Mouse (Mus musculus) liver, embryonic 12.5 days (tissue): Measurements from ENCODE around the gene Mrps2. TPM values are rescaled to one million over a fixed set of nuclear protein-coding genes. Genes with fewer than 3 reads are reported as not detected.
"Not testable (repeated sequence)": the region's sequence is repeated elsewhere in the genome, so short reads cannot be mapped to it uniquely, and the experiment has no call there.

ENCODE experiments used
- ATAC-seq: fragments of 200-750 bp; cut with Nextera tagmentation; 2 replicates; pipeline ENCODE4 v1.8.0; 2017; ENCODE audit warnings: moderate number of reproducible peaks, mild to moderate bottlenecking, moderate library complexity
- H3K27ac ChIP-seq: fragments of 300-500 bp; sonication (generic); 2 replicates; pipeline ENCODE4 v1.5.1; 2016; ENCODE audit warnings: mild to moderate bottlenecking
- H3K27me3 ChIP-seq: fragments of 300-500 bp; sonication (generic); replicated peaks from 2 replicates; pipeline ENCODE4 v1.6.1; 2016; ENCODE audit warnings: mild to moderate bottlenecking, moderate library complexity
- H3K36me3 ChIP-seq: fragments of 300-500 bp; sonication (generic); 2 replicates; pipeline ENCODE4 v1.6.1; 2016; ENCODE audit warnings: mild to moderate bottlenecking, moderate library complexity
- H3K4me1 ChIP-seq: fragments of 300-500 bp; sonication (generic); 2 replicates; pipeline ENCODE4 v1.6.1; 2016
- H3K4me2 ChIP-seq: fragments of 300-500 bp; sonication (generic); 2 replicates; pipeline ENCODE4 v1.6.1; 2016; ENCODE audit warnings: mild to moderate bottlenecking, moderate library complexity
- H3K4me3 ChIP-seq: fragments of 300-500 bp; sonication (generic); 2 replicates; pipeline ENCODE4 v1.5.1; 2016; ENCODE audit warnings: mild to moderate bottlenecking, moderate library complexity
- H3K9ac ChIP-seq: fragments of 300-500 bp; sonication (generic); 2 replicates; pipeline ENCODE4 v1.6.1; 2016; ENCODE audit warnings: mild to moderate bottlenecking, moderate library complexity
- H3K9me3 ChIP-seq: fragments of 300-500 bp; sonication (generic); replicated peaks from 2 replicates; pipeline ENCODE4 v1.6.1; 2016; ENCODE audit warnings: mild to moderate bottlenecking, moderate library complexity
- WGBS: fragments of 180-500 bp; shearing (Covaris S2); methylation state at CpG from one replicate; pipeline ENCODE4 v1.1.7; 2016; ENCODE audit not compliant: insufficient replicate concordance; 5-methylcytosine and 5-hydroxymethylcytosine counted together
- polyA plus RNA-seq: library from polyadenylated mRNA; unstranded; fragments of >200 nt; fragmentation: Nextera tagmentation; extraction: Ambion mirVana; gene quantifications from 2 replicates; pipeline ENCODE4 v1.2.1, GENCODE M21; 2016

Mrps2 gene
- polyA plus RNA-seq, 1 experiment from 2014 or later: 41.0 TPM

DNA sequence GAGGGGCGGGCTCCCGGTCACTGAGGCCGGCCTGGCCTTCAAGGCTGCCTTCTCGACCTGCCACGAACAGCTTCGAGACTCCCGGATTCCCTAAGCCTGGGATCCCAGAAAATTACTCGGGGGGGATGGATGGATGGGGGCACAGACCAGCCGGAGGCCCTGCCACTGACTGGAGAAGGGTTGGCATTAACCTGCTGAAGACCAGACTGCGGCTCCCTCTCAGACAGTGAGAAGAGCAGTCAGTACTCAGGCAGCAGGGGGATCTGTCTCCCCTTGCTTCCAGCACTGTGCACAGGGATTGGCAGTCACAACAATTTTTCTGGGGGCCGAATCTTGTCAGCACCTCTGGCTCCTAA is 20.6 kb upstream of the Mrps2 start:
- Histone ChIP-seq H3K4me3 (peak overlapping the region; percentile 56), H3K9ac (peak overlapping the region; percentile 56), H3K4me1 (0 out of 2 replicates have a peak, but pooled peaks cover 5% of the 10 kb centered on the region), H3K36me3 (no peaks in the 10 kb centered on the region), H3K27me3 (peaks cover 66% of the 10 kb centered on the region), H3K27ac (no peak overlapping the region), H3K4me2 (peak overlapping the region; percentile 72), H3K9me3 (no peaks in the 10 kb centered on the region)
- 16% methylated on average over 11 of the region's 11 CpGs for WGBS
- no peak for ATAC-seq

DNA sequence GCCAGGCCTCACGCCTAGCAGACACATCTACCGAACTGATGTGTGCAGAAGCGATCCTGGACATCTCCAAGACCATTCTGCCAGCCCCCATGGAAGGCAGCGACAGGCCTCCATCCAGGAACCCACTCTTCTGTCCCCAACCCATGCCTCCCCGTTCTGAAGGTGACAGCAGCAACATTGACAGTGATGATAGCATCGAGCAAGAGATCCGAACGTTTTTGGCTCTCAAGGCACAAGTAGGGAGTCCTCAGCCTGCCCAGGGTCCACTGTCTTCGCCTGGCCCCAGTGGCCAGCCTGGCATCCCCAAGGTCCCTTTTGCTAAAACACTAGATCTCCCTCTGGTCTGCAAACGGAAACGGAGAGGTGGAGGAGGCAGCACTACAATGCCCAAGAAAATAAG is 16.2 kb upstream of the Mrps2 start:
- Histone ChIP-seq H3K27me3 (peaks cover 42% of the 10 kb centered on the region), H3K4me3 (no peak overlapping the region), H3K27ac (no peak overlapping the region), H3K4me1 (0 out of 2 replicates have a peak, but pooled peaks cover 5% of the 10 kb centered on the region), H3K36me3 (no peaks in the 10 kb centered on the region), H3K4me2 (no peak overlapping the region), H3K9ac (no peak overlapping the region), H3K9me3 (no peaks in the 10 kb centered on the region)
- WGBS: 68% methylated on average over 11 of the region's 11 CpGs
- ATAC-seq: no peak

DNA sequence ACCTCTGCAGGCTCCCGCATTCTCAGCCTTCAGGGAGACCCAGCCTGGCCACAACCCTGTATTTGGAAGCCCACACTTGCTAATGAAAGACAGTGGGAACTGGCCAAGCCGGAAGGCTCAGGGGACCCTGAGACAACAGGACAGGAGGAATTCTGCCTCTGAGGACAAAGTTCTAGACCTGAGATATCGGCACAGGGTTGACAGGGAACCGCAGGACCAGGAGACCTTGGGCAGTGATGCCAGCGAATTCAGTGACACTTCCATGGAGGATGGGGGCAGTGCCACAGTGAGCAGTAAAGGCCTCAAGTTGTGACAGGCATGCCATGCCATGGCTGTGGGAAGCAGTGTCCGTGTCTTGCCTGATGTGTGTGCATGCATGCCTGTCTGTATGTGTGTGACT is 14.3 kb upstream of the Mrps2 start:
- Histone ChIP-seq H3K9ac (no peak overlapping the region), H3K4me3 (no peak overlapping the region), H3K4me1 (no peaks in the 10 kb centered on the region), H3K4me2 (no peak overlapping the region), H3K9me3 (no peaks in the 10 kb centered on the region), H3K36me3 (no peaks in the 10 kb centered on the region), H3K27ac (no peak overlapping the region), H3K27me3 (peaks cover 23% of the 10 kb centered on the region)
- 68% methylated on average over 6 of the region's 6 CpGs for WGBS
- ATAC-seq: no peak

DNA sequence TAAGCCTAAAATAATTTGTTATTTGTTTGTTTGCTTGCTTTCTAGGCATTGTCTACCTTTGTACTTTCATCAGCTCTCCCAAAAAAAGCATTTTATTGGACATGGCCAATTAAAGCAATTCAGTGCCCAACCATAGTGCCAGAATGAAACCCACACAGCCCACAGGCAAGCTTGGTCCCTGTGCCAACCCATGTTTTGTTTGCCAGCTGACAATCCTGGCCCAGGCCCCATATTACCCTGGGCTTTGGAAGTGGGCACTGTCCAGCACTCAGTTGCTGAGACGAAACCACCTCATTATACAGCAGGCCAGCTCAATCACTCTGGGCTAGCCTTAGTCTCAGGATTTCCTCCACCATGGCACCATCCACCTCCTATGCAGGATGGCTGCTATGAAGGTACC is 11.2 kb upstream of the Mrps2 start:
- Histone ChIP-seq H3K9me3 (no peaks in the 10 kb centered on the region), H3K9ac (no peak overlapping the region), H3K4me1 (no peaks in the 10 kb centered on the region), H3K4me3 (no peak overlapping the region), H3K27me3 (no peaks in the 10 kb centered on the region; the same call in 1 of the 2 replicates), H3K36me3 (no peaks in the 10 kb centered on the region), H3K4me2 (no peak overlapping the region), H3K27ac (no peak overlapping the region)
- ATAC-seq: no peak
- WGBS: 73% methylated on average over 1 of the region's 1 CpGs

DNA sequence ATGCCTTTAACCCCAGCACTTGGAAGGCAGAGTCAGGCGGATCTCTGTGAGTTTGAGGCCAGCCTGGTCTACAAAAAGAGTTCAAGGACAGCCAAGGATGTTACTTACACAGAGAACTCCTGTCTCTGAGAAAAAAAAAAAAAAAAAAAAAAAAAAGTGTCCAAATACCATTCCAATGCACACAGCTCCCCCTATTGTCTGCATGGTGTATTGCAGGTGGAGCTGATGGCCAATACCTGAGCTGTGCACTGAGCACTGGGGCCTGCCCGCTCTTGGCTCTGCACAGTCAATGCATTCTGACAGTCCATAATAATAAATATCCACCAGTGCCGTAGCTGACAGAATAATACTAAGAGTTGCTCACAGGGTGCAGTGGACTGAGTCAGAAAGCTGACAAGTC is 3.9 kb upstream of the Mrps2 start:
- WGBS: 29% methylated on average over 3 of the region's 3 CpGs
- peaks cover 35% of the 10 kb centered on the region for H3K27me3 ChIP-seq
- no peak overlapping the region for H3K4me3 ChIP-seq
- H3K4me1 ChIP-seq: peaks cover 16% of the 10 kb centered on the region
- ATAC-seq: no peak
- no peak overlapping the region for H3K4me2 ChIP-seq
- H3K9me3 ChIP-seq: no peaks in the 10 kb centered on the region
- H3K27ac ChIP-seq: no peak overlapping the region
- peaks cover 2% of the 10 kb centered on the region for H3K36me3 ChIP-seq
- no peak overlapping the region for H3K9ac ChIP-seq

DNA sequence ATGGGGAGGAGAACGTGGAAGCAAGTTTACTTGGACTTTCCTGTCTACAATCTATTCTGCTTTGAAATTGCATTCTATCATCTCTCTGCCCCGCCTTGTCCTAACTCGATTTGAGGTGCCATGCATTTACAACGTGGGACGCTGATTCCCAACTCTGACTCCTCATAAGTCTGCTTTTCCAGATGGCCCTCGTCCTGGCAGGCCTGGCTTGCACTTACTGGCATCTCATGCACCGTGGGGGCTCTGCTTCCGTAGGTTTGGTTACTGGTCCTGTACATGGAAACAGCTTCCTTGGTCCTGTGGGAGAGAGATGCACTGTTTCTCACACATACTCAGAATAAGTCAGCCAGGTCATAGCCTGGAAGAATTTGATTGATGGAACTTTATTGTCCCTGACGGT is 2.9 kb upstream of the Mrps2 start:
- WGBS: 73% methylated on average over 9 of the region's 9 CpGs
- no peak overlapping the region for H3K27ac ChIP-seq
- H3K36me3 ChIP-seq: peaks cover 12% of the 10 kb centered on the region
- no peak overlapping the region for H3K4me2 ChIP-seq
- peaks cover 19% of the 10 kb centered on the region for H3K4me1 ChIP-seq
- no peak overlapping the region for H3K9ac ChIP-seq
- no peaks in the 10 kb centered on the region for H3K9me3 ChIP-seq
- H3K27me3 ChIP-seq: peaks cover 35% of the 10 kb centered on the region
- no peak for ATAC-seq
- no peak overlapping the region for H3K4me3 ChIP-seq

DNA sequence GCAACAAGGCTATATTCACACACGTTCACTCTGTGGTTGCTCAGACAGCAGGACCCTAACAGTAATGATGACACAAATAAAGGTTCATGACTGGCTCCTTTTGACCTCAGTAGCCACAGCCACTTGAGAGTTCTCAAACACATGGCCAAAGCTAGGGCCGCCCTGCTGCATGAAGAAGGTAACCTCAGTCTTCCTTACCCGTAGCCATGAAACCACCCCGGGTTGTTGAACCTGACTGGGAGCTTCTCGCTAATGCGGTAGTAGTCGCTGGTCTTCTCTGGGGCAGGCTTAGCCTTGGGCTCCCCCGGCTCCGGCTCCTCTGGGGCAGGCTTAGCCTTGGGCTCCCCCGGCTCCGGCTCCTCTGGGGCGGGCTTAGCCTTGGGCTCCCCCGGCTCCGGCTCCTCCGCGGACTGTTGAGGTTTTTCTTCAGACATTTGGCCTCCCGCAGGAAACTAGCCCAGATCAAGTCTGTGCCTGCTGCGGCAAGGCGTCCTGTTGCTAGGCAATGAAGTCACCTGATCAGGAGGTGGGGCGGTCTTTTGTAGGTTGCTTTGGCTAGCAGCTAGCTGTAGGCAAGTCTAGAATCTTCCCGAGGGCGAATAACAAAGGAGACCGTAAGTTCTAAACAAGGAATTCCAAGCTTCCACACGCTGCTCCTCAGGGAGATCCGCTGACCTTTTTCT is 1.9 kb upstream of the Mrps2 start, which contains the start of gene 1700007K13Rik:
Gene 1700007K13Rik (minus strand): TSS at position 497 of the 683 bp plus-strand sequence.
- peaks cover 19% of the 10 kb centered on the region for H3K4me1 ChIP-seq
- ATAC-seq: 0 out of 2 replicates have a peak, but pooled peaks have one; percentile 21
- no peaks in the 10 kb centered on the region for H3K9me3 ChIP-seq
- H3K9ac ChIP-seq: peak within 1 kb of the TSS; percentile 23; the same call in 1 of the 2 replicates
- peak within 1 kb of the TSS; percentile 24; the same call in 1 of the 2 replicates for H3K4me3 ChIP-seq
- H3K27me3 ChIP-seq: peaks cover 35% of the 10 kb centered on the region
- H3K36me3 ChIP-seq: peaks cover 23% of the 10 kb centered on the region
- H3K27ac ChIP-seq: no peak within 1 kb of the TSS
- H3K4me2 ChIP-seq: peak within 1 kb of the TSS; percentile 57
- WGBS: 6% methylated on average over 25 of the region's 25 CpGs

DNA sequence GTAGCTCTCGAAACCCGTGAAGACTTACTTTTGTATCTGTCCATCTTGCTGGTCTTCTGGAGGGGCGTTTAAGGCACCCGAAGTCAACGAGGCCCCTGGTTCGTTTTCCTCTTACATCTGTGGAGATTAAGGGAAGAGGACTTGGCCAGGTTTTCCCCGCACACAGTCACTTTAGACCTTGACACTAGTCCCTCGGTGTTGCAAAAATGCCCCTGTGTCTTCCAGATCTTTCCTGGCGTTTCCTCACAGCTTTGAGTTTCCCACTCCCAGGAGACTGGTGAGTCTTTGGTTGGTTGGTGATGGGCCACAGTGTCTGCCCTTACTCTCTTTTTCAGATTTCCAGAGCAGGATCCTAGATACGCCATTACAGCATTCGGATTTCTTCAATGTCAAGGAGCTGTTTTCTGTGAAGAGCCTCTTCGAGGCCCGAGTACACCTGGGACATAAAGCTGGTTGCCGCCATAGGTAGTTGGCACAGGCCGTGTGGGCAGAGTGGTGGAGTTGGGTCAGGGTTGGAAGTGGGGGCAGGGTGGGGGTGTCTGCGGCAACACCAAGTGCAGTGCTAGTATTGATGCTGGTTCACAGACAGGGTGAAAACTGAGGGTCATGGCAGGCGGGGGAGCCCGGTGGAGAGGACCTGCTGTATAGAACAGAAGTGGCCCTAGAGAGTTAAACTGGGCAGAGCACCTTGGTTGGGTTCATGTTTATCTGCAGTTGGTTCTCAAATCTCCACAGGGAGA is 790 bp downstream of the Mrps2 start:
- WGBS: 43% methylated on average over 18 of the region's 18 CpGs
- Histone ChIP-seq H3K4me3 (peak overlapping the region; percentile 89), H3K4me1 (peaks cover 19% of the 10 kb centered on the region), H3K36me3 (peaks cover 43% of the 10 kb centered on the region), H3K9ac (peak overlapping the region; percentile 86), H3K27ac (no peak overlapping the region), H3K4me2 (peak overlapping the region; percentile 79), H3K9me3 (no peaks in the 10 kb centered on the region), H3K27me3 (peaks cover 35% of the 10 kb centered on the region)
- ATAC-seq: no peak

DNA sequence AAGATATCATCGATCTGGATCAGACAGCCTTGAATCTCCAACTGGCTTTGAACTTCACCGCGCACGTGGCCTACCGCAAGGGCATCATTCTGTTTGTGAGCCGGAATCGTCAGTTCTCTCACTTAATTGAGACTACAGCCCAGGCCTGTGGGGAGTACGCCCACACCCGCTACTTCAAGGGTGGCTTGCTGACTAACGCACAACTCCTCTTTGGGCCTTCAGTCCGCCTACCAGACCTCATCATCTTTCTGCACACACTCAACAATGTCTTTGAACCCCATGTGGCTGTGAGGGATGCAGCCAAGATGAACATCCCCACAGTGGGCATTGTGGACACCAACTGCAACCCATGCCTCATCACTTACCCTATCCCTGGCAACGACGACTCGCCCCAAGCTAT is 1.6 kb downstream of the Mrps2 start:
- no peak overlapping the region for H3K4me3 ChIP-seq
- H3K27ac ChIP-seq: no peak overlapping the region
- H3K9me3 ChIP-seq: no peaks in the 10 kb centered on the region
- H3K4me1 ChIP-seq: peaks cover 19% of the 10 kb centered on the region
- H3K36me3 ChIP-seq: peaks cover 43% of the 10 kb centered on the region
- no peak for ATAC-seq
- peaks cover 31% of the 10 kb centered on the region for H3K27me3 ChIP-seq
- no peak overlapping the region for H3K9ac ChIP-seq
- 94% methylated on average over 14 of the region's 14 CpGs for WGBS
- H3K4me2 ChIP-seq: no peak overlapping the region

DNA sequence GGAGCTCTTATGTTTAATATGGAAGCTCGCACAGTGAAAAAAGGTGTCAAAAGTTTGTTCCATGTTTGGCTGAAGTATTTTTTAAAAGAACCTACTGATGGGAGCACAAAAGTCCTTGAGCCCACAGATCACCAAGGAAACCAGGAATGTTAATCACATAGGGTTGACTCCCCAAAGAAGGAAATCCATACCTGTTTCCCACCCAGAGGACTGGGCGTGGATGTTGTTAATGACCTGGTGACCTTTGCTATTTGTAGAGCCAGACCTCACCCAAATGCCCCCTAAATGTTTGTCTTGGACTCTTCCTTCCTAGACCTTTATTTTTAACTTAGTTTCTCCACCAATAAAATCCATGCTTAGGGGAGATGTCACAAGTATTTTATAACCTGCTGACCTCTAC is 2.7 kb downstream of the Mrps2 start:
- WGBS: 84% methylated on average over 2 of the region's 2 CpGs
- Histone ChIP-seq H3K9ac (no peak overlapping the region), H3K36me3 (peaks cover 43% of the 10 kb centered on the region), H3K4me3 (no peak overlapping the region), H3K4me1 (peaks cover 19% of the 10 kb centered on the region), H3K27me3 (peaks cover 20% of the 10 kb centered on the region), H3K27ac (no peak overlapping the region), H3K9me3 (no peaks in the 10 kb centered on the region), H3K4me2 (no peak overlapping the region)
- no peak for ATAC-seq

DNA sequence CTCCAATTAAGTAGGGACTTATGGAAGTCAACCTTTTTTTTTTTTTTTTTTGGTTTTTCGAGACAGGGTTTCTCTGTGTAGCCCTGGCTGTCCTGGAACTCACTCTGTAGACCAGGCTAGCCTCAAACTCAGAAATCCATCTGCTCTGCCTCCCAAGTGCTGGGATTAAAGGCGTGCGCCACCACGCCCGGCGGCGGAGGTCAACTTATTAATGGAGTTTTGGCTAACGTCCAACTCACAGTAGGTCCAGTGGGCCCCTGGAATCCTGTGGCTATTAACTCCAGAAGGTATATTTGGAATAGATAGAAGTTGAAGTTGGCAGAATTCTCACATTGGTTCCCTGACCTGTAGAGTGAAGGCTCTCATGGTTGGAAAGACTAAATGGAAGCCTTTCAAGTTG is 4.1 kb downstream of the Mrps2 start:
- WGBS: 84% methylated on average over 8 of the region's 8 CpGs
- H3K36me3 ChIP-seq: peaks cover 43% of the 10 kb centered on the region
- not testable (repeated sequence) for H3K9ac ChIP-seq, H3K4me2 ChIP-seq, H3K27me3 ChIP-seq, H3K4me1 ChIP-seq, H3K9me3 ChIP-seq, H3K4me3 ChIP-seq, H3K27ac ChIP-seq, ATAC-seq

DNA sequence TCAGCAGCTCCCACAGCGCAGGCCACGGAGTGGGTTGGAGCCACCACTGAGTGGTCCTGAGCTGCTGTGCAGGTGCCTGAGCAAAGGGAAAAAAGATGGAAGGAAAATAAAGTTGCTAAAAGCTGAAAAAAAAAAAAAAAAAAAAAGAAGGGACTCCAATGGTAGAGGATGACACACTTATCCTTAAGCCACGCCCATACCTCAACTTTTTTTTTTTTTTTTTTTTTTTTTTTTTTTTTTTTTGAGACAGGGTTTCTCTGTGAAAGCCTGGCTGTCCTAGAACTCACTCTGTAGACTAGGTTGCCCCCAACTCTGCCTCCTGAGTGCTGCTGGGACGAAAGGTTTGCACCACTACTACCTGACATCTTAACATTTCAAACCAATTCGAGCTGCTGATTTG is 10.1 kb downstream of the Mrps2 start:
- not testable (repeated sequence) for H3K27ac ChIP-seq, H3K4me3 ChIP-seq, H3K9ac ChIP-seq, H3K36me3 ChIP-seq, ATAC-seq, H3K4me1 ChIP-seq, H3K27me3 ChIP-seq, H3K4me2 ChIP-seq, H3K9me3 ChIP-seq
- WGBS: 70% methylated on average over 5 of the region's 5 CpGs
